Mouse (Mus musculus) E14TG2a.4 (cell line): ENCODE results near the gene Tfap2b.

Experiments
- CTCF ChIP-seq: conservative IDR thresholded peaks from 2 replicates; pipeline ENCODE4 v1.5.1; 2014; ENCODE audit warnings: low read length
- NANOG ChIP-seq: IDR thresholded peaks from 2 replicates; pipeline ENCODE4 v1.6.1; 2014; ENCODE audit warnings: borderline replicate concordance, low read length, mixed read lengths

DNA sequence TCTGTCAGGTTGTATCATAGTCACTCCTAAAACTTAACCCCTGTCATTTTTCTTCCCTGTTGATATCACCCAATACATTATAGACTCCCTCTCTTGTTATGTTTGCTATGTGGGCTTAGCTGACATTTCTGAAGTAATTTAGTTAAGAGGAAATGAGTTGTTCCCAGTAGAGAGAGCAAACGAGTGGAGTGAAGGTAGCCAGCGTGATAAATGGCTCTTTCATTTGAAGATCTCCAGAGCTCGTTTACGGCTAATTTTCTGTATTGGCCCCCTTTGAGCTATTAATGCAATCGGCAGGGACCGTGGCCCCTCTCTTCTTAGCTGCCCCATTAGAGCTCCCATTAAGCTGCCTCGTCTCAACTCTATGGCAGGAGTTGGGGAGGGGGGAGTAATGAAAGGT, 12.9 kb downstream of the Tfap2b start:
- no peak for TF ChIP-seq CTCF
- TF ChIP-seq NANOG: no peak
